Mouse (Mus musculus) embryonic facial prominence, embryonic 15.5 days (tissue): ENCODE data around the gene Dnm2. TPM values are rescaled to one million over a fixed set of nuclear protein-coding genes. Genes with fewer than 3 reads are reported as not detected.

Source experiments
- ATAC-seq: fragments of 200-750 bp; cut with Nextera tagmentation; 2 replicates; pipeline ENCODE4 v1.8.0; 2017; ENCODE audit warnings: low read depth, moderate TSS enrichment; ENCODE audit not compliant: insufficient number of reproducible peaks, low FRiP score, low TSS enrichment
- H3K27ac ChIP-seq: fragments of 300-500 bp; sonication (generic); replicated peaks from 2 replicates; pipeline ENCODE4 v1.5.1; 2015; ENCODE audit warnings: mild to moderate bottlenecking, inconsistent platforms
- H3K27me3 ChIP-seq: fragments of 300-500 bp; sonication (generic); 2 replicates; pipeline ENCODE4 v1.6.1; 2015; ENCODE audit warnings: inconsistent platforms
- H3K36me3 ChIP-seq: fragments of 300-500 bp; sonication (generic); 2 replicates; pipeline ENCODE4 v1.6.1; 2015; ENCODE audit warnings: mild to moderate bottlenecking, inconsistent platforms
- H3K4me1 ChIP-seq: fragments of 300-500 bp; sonication (generic); 2 replicates; pipeline ENCODE4 v1.6.1; 2015; ENCODE audit warnings: inconsistent platforms
- H3K4me2 ChIP-seq: fragments of 300-500 bp; sonication (generic); replicated peaks from 2 replicates; pipeline ENCODE4 v1.6.1; 2015; ENCODE audit warnings: mild to moderate bottlenecking, inconsistent platforms
- H3K4me3 ChIP-seq: fragments of 300-500 bp; sonication (generic); replicated peaks from 2 replicates; pipeline ENCODE4 v1.5.1; 2015; ENCODE audit warnings: mild to moderate bottlenecking, inconsistent platforms
- H3K9ac ChIP-seq: fragments of 300-500 bp; sonication (generic); 2 replicates; pipeline ENCODE4 v1.6.1; 2015; ENCODE audit warnings: inconsistent platforms
- H3K9me3 ChIP-seq: fragments of 300-500 bp; sonication (generic); replicated peaks from 2 replicates; pipeline ENCODE4 v1.6.1; 2016; ENCODE audit warnings: inconsistent platforms
- WGBS: fragments of 180-500 bp; shearing (Covaris S2); methylation state at CpG from one replicate; pipeline ENCODE4 v1.1.7; 2015; 5-methylcytosine and 5-hydroxymethylcytosine counted together
- polyA plus RNA-seq: library from polyadenylated mRNA; unstranded; fragments of >200 nt; fragmentation: Nextera tagmentation; extraction: Ambion mirVana; gene quantifications from 2 replicates; pipeline ENCODE4 v1.2.1, GENCODE M21; 2015

The Dnm2 gene
- polyA plus RNA-seq, 1 experiment from 2014 or later = 85.9 TPM

- WGBS = 93% methylated on average over 6 of the region's 6 CpGs
- Histone ChIP-seq H3K4me3 (no peak overlapping the region), H3K27ac (no peak overlapping the region), H3K36me3 (peaks cover 13% of the 10 kb centered on the region), H3K27me3 (no peaks in the 10 kb centered on the region), H3K9ac (no peak overlapping the region), H3K4me1 (peaks cover 7% of the 10 kb centered on the region; the same call in 1 of the 2 replicates), H3K9me3 (no peaks in the 10 kb centered on the region), H3K4me2 (no peak overlapping the region)
- ATAC-seq = no peak
These were observed 20.5 kb downstream of the Dnm2 start for GRCm38 (mm10) chr9:21445081-21445744.

- WGBS = 90% methylated on average over 2 of the region's 2 CpGs
- Histone ChIP-seq H3K36me3 (peaks cover 13% of the 10 kb centered on the region), H3K9me3 (no peaks in the 10 kb centered on the region), H3K9ac (no peak overlapping the region), H3K4me3 (no peak overlapping the region), H3K27me3 (no peaks in the 10 kb centered on the region), H3K27ac (no peak overlapping the region), H3K4me1 (peaks cover 15% of the 10 kb centered on the region), H3K4me2 (no peak overlapping the region)
- no peak for ATAC-seq
These were observed 23.1 kb downstream of the Dnm2 start for GRCm38 (mm10) chr9:21447778-21448177.

- WGBS = 81% methylated on average over 2 of the region's 2 CpGs
- no peak overlapping the region for H3K27ac ChIP-seq
- H3K4me3 ChIP-seq = no peak overlapping the region
- H3K4me2 ChIP-seq = no peak overlapping the region
- no peaks in the 10 kb centered on the region for H3K27me3 ChIP-seq
- no peaks in the 10 kb centered on the region for H3K9me3 ChIP-seq
- no peak overlapping the region for H3K9ac ChIP-seq
- H3K4me1 ChIP-seq = peaks cover 15% of the 10 kb centered on the region
- no peak for ATAC-seq
- peaks cover 10% of the 10 kb centered on the region for H3K36me3 ChIP-seq
These were observed 25.0 kb downstream of the Dnm2 start for GRCm38 (mm10) chr9:21449710-21450109.

- Histone ChIP-seq H3K27me3 (no peaks in the 10 kb centered on the region), H3K4me1 (peaks cover 15% of the 10 kb centered on the region), H3K4me2 (no peak overlapping the region), H3K9me3 (no peaks in the 10 kb centered on the region), H3K27ac (no peak overlapping the region), H3K4me3 (no peak overlapping the region), H3K36me3 (peaks cover 5% of the 10 kb centered on the region), H3K9ac (no peak overlapping the region)
- WGBS = 79% methylated on average over 3 of the region's 3 CpGs
- ATAC-seq = no peak
These were observed 25.6 kb downstream of the Dnm2 start for GRCm38 (mm10) chr9:21450270-21450669.

- no peaks in the 10 kb centered on the region; the same call in 1 of the 2 replicates for H3K36me3 ChIP-seq
- H3K27ac ChIP-seq = no peak overlapping the region
- no peak overlapping the region for H3K9ac ChIP-seq
- H3K9me3 ChIP-seq = no peaks in the 10 kb centered on the region
- ATAC-seq = no peak
- no peaks in the 10 kb centered on the region for H3K27me3 ChIP-seq
- no peak overlapping the region for H3K4me3 ChIP-seq
- no peak overlapping the region for H3K4me2 ChIP-seq
- 83% methylated on average over 8 of the region's 8 CpGs for WGBS
- peaks cover 15% of the 10 kb centered on the region for H3K4me1 ChIP-seq
These were observed 26.7 kb downstream of the Dnm2 start for GRCm38 (mm10) chr9:21451391-21451790.

GRCm38 (mm10) chr9:21451870-21452269 lies 27.2 kb downstream of the Dnm2 start:
- H3K4me1 ChIP-seq = peaks cover 15% of the 10 kb centered on the region
- no peaks in the 10 kb centered on the region for H3K9me3 ChIP-seq
- no peak overlapping the region for H3K4me3 ChIP-seq
- 67% methylated on average over 8 of the region's 8 CpGs for WGBS
- H3K9ac ChIP-seq = no peak overlapping the region
- no peaks in the 10 kb centered on the region; the same call in 1 of the 2 replicates for H3K36me3 ChIP-seq
- H3K27me3 ChIP-seq = no peaks in the 10 kb centered on the region
- ATAC-seq = no peak
- no peak overlapping the region for H3K4me2 ChIP-seq
- no peak overlapping the region for H3K27ac ChIP-seq

- Histone ChIP-seq H3K4me1 (peaks cover 15% of the 10 kb centered on the region), H3K9ac (no peak overlapping the region), H3K4me2 (no peak overlapping the region), H3K27ac (no peak overlapping the region), H3K27me3 (no peaks in the 10 kb centered on the region), H3K36me3 (0 out of 2 replicates have a peak, but pooled peaks cover 3% of the 10 kb centered on the region), H3K4me3 (no peak overlapping the region), H3K9me3 (no peaks in the 10 kb centered on the region)
- 88% methylated on average over 7 of the region's 7 CpGs for WGBS
- no peak for ATAC-seq
These were observed 28.3 kb downstream of the Dnm2 start for GRCm38 (mm10) chr9:21453003-21453402.

GRCm38 (mm10) chr9:21453459-21453858 lies 28.8 kb downstream of the Dnm2 start:
- H3K9me3 ChIP-seq = no peaks in the 10 kb centered on the region
- H3K9ac ChIP-seq = no peak overlapping the region
- no peaks in the 10 kb centered on the region for H3K27me3 ChIP-seq
- H3K4me1 ChIP-seq = peaks cover 15% of the 10 kb centered on the region
- no peak overlapping the region for H3K4me3 ChIP-seq
- H3K4me2 ChIP-seq = no peak overlapping the region
- ATAC-seq = no peak
- H3K36me3 ChIP-seq = peaks cover 8% of the 10 kb centered on the region; the same call in 1 of the 2 replicates
- 81% methylated on average over 2 of the region's 2 CpGs for WGBS
- no peak overlapping the region for H3K27ac ChIP-seq

- Histone ChIP-seq H3K36me3 (peaks cover 19% of the 10 kb centered on the region), H3K4me2 (no peak overlapping the region), H3K9me3 (no peaks in the 10 kb centered on the region), H3K4me1 (peaks cover 15% of the 10 kb centered on the region), H3K4me3 (no peak overlapping the region), H3K27ac (no peak overlapping the region), H3K9ac (no peak overlapping the region), H3K27me3 (no peaks in the 10 kb centered on the region)
- ATAC-seq = no peak
- 84% methylated on average over 4 of the region's 4 CpGs for WGBS
These were observed 29.8 kb downstream of the Dnm2 start for GRCm38 (mm10) chr9:21454556-21454955.

- no peak overlapping the region for H3K27ac ChIP-seq
- H3K36me3 ChIP-seq = peaks cover 23% of the 10 kb centered on the region
- no peak overlapping the region for H3K4me3 ChIP-seq
- ATAC-seq = no peak
- 73% methylated on average over 4 of the region's 4 CpGs for WGBS
- H3K9me3 ChIP-seq = no peaks in the 10 kb centered on the region
- peaks cover 15% of the 10 kb centered on the region for H3K4me1 ChIP-seq
- no peak overlapping the region for H3K4me2 ChIP-seq
- no peaks in the 10 kb centered on the region for H3K27me3 ChIP-seq
- no peak overlapping the region for H3K9ac ChIP-seq
These were observed 30.5 kb downstream of the Dnm2 start for GRCm38 (mm10) chr9:21455103-21455770.

- WGBS = 88% methylated on average over 7 of the region's 7 CpGs
- Histone ChIP-seq H3K27ac (no peak overlapping the region), H3K9me3 (no peaks in the 10 kb centered on the region), H3K9ac (no peak overlapping the region), H3K36me3 (peaks cover 28% of the 10 kb centered on the region), H3K27me3 (no peaks in the 10 kb centered on the region), H3K4me3 (no peak overlapping the region), H3K4me2 (no peak overlapping the region), H3K4me1 (peaks cover 14% of the 10 kb centered on the region)
- ATAC-seq = no peak
These were observed 31.7 kb downstream of the Dnm2 start for GRCm38 (mm10) chr9:21456246-21456929.
